ENCODE assay signal across 12 mouse cellular contexts in genomic region chr11:33685904-33686303, GRCm38 (mm10).
DNase-seq lines count a peak whose midpoint lies in the region; ATAC-seq and TF ChIP-seq lines count a peak whose summit lies in the region.
"Had no signal": no experiment of that assay in that cellular context is flagged by ENCODE, and none has a peak within 500 bp of the region (broad histone marks: within the 10 kb centered on the region; RNA-seq: fewer than 3 reads in every experiment).

No protein-coding gene starts in this region.

- H3K4me3 ChIP-seq in forebrain, postnatal 0 days (ENCODE audit: low read depth, low read length): no peak overlapping the region
- H3K4me3 ChIP-seq in forebrain, embryonic 10.5 days: no peak overlapping the region
- H3K4me3 ChIP-seq in intestine, embryonic 16.5 days (ENCODE audit: low read length): no peak overlapping the region
- no peak overlapping the region for H3K4me3 ChIP-seq in neural tube, embryonic 15.5 days (replicated peaks)
- H3K4me3 ChIP-seq in midbrain, embryonic 10.5 days: no peak overlapping the region
- H3K4me3 ChIP-seq: midbrain, embryonic 13.5 days had no signal

- peaks cover 21% of the 10 kb centered on the region for H3K27me3 ChIP-seq in forebrain, postnatal 0 days (ENCODE audit: insufficient read depth, low read length)
- H3K27me3 ChIP-seq in forebrain, embryonic 10.5 days (ENCODE audit: poor library complexity, severe bottlenecking): peaks cover 80% of the 10 kb centered on the region
- H3K27me3 ChIP-seq in intestine, embryonic 16.5 days (replicated peaks; ENCODE audit: control insufficient read depth, insufficient read depth, low read length): no peaks in the 10 kb centered on the region
- H3K27me3 ChIP-seq in neural tube, embryonic 15.5 days (replicated peaks): peaks cover 4% of the 10 kb centered on the region; the same call in 1 of the 2 replicates
- peaks cover 8% of the 10 kb centered on the region for H3K27me3 ChIP-seq in midbrain, embryonic 10.5 days (ENCODE audit: low read depth, poor library complexity, severe bottlenecking)

- TF ChIP-seq CTCF in forebrain, postnatal 0 days (IDR thresholded peaks at IDR 0.05; ENCODE audit: low read depth): no peak

- no peaks in the 10 kb centered on the region for H3K4me1 ChIP-seq in forebrain, postnatal 0 days (ENCODE audit: insufficient read depth)
- peaks cover 14% of the 10 kb centered on the region for H3K4me1 ChIP-seq in forebrain, embryonic 10.5 days
- no peaks in the 10 kb centered on the region for H3K4me1 ChIP-seq in intestine, embryonic 16.5 days (ENCODE audit: control insufficient read depth, insufficient read depth, low read length)
- peaks cover 11% of the 10 kb centered on the region for H3K4me1 ChIP-seq in neural tube, embryonic 15.5 days
- no peaks in the 10 kb centered on the region for H3K4me1 ChIP-seq in midbrain, embryonic 10.5 days
- H3K4me1 ChIP-seq: midbrain, embryonic 13.5 days had no signal

- intact Hi-C loops in left cerebral cortex, postnatal 4 days (cut with DNase I): no loop called here

- no peaks in the 10 kb centered on the region for H3K9me3 ChIP-seq in forebrain, postnatal 0 days (ENCODE audit: low read length)
- H3K9me3 ChIP-seq in forebrain, embryonic 10.5 days: no peaks in the 10 kb centered on the region
- no peaks in the 10 kb centered on the region for H3K9me3 ChIP-seq in intestine, embryonic 16.5 days (ENCODE audit: control insufficient read depth, low read length)
- H3K9me3 ChIP-seq in neural tube, embryonic 15.5 days (replicated peaks): no peaks in the 10 kb centered on the region
- no peaks in the 10 kb centered on the region for H3K9me3 ChIP-seq in midbrain, embryonic 10.5 days (replicated peaks)
- H3K9me3 ChIP-seq: midbrain, embryonic 13.5 days had no signal

- DNase-seq in forebrain, postnatal 0 days: peak; percentile 31
- no peak for DNase-seq in forebrain, embryonic 10.5 days (ENCODE audit: extremely low spot score, low spot score)
- DNase-seq in cerebellum, adult 18-20 months: peak; percentile 32 to 43
- DNase-seq in left cerebral cortex, postnatal 4 days: peak; percentile 56
- DNase-seq in embryo, embryonic 10.5 days (ENCODE audit: low spot score): no peak
- DNase-seq in midbrain, embryonic 10.5 days (ENCODE audit: low spot score): no peak
- DNase-seq: adrenal gland, postnatal 14 days; kidney, adult 2 months had no signal

- H3K9ac ChIP-seq in forebrain, postnatal 0 days: no peak overlapping the region
- H3K9ac ChIP-seq in intestine, embryonic 16.5 days (ENCODE audit: low read depth, low read length): no peak overlapping the region
- no peak overlapping the region for H3K9ac ChIP-seq in neural tube, embryonic 15.5 days (replicated peaks)
- H3K9ac ChIP-seq: midbrain, embryonic 13.5 days had no signal

- H3K36me3 ChIP-seq in forebrain, postnatal 0 days (ENCODE audit: insufficient read depth): no peaks in the 10 kb centered on the region
- H3K36me3 ChIP-seq in forebrain, embryonic 10.5 days (replicated peaks): no peaks in the 10 kb centered on the region
- no peaks in the 10 kb centered on the region for H3K36me3 ChIP-seq in intestine, embryonic 16.5 days (ENCODE audit: control insufficient read depth, insufficient read depth, low read length)
- no peaks in the 10 kb centered on the region for H3K36me3 ChIP-seq in neural tube, embryonic 15.5 days
- H3K36me3 ChIP-seq in midbrain, embryonic 10.5 days: no peaks in the 10 kb centered on the region
- H3K36me3 ChIP-seq: midbrain, embryonic 13.5 days had no signal

- no peak overlapping the region for H3K27ac ChIP-seq in forebrain, postnatal 0 days (ENCODE audit: low read depth, low read length)
- H3K27ac ChIP-seq in forebrain, embryonic 10.5 days: no peak overlapping the region
- H3K27ac ChIP-seq in intestine, embryonic 16.5 days (ENCODE audit: low read length): no peak overlapping the region
- no peak overlapping the region for H3K27ac ChIP-seq in neural tube, embryonic 15.5 days (replicated peaks)
- no peak overlapping the region for H3K27ac ChIP-seq in midbrain, embryonic 10.5 days (replicated peaks)
- H3K27ac ChIP-seq: midbrain, embryonic 13.5 days had no signal

- WGBS in forebrain, postnatal 0 days: 51% methylated on average over 3 of the region's 3 CpGs
- 90% methylated on average over 3 of the region's 3 CpGs for WGBS in forebrain, embryonic 10.5 days
- WGBS in intestine, embryonic 16.5 days: 51% methylated on average over 3 of the region's 3 CpGs
- 67% methylated on average over 3 of the region's 3 CpGs for WGBS in neural tube, embryonic 15.5 days
- WGBS in midbrain, embryonic 10.5 days: 84% methylated on average over 3 of the region's 3 CpGs

- H3K4me2 ChIP-seq in forebrain, postnatal 0 days (ENCODE audit: low read depth): no peak overlapping the region
- H3K4me2 ChIP-seq in intestine, embryonic 16.5 days (ENCODE audit: low read depth, low read length): no peak overlapping the region
- no peak overlapping the region for H3K4me2 ChIP-seq in neural tube, embryonic 15.5 days
- H3K4me2 ChIP-seq: liver, embryonic 11.5 days; midbrain, embryonic 13.5 days had no signal

- ATAC-seq in forebrain, postnatal 0 days: no peak
- peak; percentile 38; the same call in 1 of the 2 replicates for ATAC-seq in intestine, embryonic 16.5 days
- ATAC-seq in neural tube, embryonic 15.5 days (ENCODE audit: low FRiP score): no peak
- ATAC-seq: midbrain, embryonic 13.5 days had no signal

Comparison
In these comparisons a context has a peak if more than half of its experiments do, and no peak if none do; other contexts are left out.
1. DNase-seq: peak in forebrain, postnatal 0 days (single experiment), cerebellum, adult 18-20 months (2 of 2) and left cerebral cortex, postnatal 4 days (single experiment); none in forebrain, embryonic 10.5 days (single experiment), embryo, embryonic 10.5 days (single experiment) and midbrain, embryonic 10.5 days (single experiment).